Mouse (Mus musculus): Measurements from ENCODE around the gene Atl1.

DNA sequence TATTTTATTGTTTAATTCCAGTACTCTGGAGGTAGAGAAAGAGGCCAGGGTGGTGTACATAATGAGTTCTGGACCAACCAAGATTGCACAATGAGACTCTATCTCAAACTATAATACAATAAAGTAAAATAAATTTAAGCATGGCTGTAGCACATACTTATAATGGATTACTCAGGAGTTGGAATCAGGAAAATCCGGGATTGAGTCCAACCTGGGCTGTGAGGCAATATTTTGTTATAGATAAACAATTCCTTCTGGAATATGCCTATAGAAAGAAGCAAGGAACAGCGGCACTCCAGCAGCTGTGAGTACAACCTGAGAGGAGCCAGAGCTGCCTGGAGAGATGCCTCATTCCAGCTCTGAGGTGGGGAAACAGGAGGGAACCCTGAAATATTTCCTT, 12.6 kb downstream of the Atl1 start:
- no peak for TF ChIP-seq POLR2A (IDR thresholded peaks at IDR 0.05; ENCODE audit: extremely low read depth, insufficient read depth, low read length)
- TF ChIP-seq CTCF (IDR thresholded peaks at IDR 0.05; ENCODE audit: low read depth, low read length): no peak

Data from liver, adult 2 months (tissue).